Mouse (Mus musculus): ENCODE measurements around the gene Snx15. TPM values are rescaled to one million over a fixed set of nuclear protein-coding genes. Genes with fewer than 3 reads are reported as not detected.
"Not testable (repeated sequence)": the region's sequence is repeated elsewhere in the genome, so short reads cannot be mapped to it uniquely, and the experiment has no call there.

The Snx15 gene
- polyA plus RNA-seq, 1 experiment from 2014 or later = 44.4 TPM

DNA sequence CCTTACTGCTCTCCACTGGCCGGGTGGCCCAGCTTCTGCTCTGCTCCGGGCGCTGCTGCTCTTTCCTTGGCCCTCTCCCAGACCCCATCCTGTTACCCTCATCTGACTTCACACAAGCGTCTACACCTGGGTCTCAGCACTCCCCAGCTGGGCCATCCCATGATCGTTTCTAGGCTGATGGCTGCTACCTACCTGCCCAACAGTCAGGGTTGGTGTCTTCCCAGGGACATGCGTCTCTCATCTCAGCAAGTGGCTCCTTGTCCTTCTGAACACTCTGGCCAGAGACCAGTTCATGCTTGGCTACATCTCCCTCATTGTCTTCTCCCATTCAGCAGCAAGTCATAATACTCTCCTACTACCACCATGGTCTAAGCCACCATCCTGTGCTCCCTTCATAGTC is 11.6 kb upstream of the Snx15 start:
- Histone ChIP-seq H3K9me3 (no peaks in the 10 kb centered on the region), H3K9ac (replicated peaks) (peak overlapping the region; percentile 85), H3K27ac (peak overlapping the region; percentile 96; the same call in 1 of the 2 replicates), H3K36me3 (peaks cover 39% of the 10 kb centered on the region), H3K4me1 (replicated peaks) (peaks cover 11% of the 10 kb centered on the region), H3K4me2 (replicated peaks) (peak overlapping the region; percentile 84), H3K4me3 (replicated peaks) (peak overlapping the region; percentile 55), H3K27me3 (no peaks in the 10 kb centered on the region)
- 92% methylated on average over 6 of the region's 6 CpGs for WGBS
- no peak for ATAC-seq

DNA sequence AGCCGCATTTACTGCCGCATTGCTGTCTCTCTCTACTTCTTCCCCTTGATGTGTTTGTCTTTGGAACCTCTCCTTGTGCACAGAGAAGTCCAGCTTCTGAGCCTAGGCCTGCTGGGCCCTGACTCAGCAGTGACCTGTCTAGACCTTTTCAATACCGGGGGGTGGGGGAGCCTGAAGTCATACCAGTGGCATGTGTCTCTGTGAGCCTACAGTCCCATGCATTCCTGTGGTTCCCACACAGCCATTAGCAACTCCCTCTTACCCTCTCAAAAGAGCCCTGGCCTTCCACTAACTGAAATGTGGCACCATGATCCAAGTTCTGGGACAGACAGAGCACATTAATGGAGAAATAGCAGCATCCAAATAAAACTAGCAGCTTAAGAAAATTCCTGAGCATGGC is 8.3 kb upstream of the Snx15 start:
- Histone ChIP-seq H3K4me2 (replicated peaks) (no peak overlapping the region), H3K4me1 (replicated peaks) (peaks cover 11% of the 10 kb centered on the region), H3K36me3 (peaks cover 51% of the 10 kb centered on the region), H3K4me3 (replicated peaks) (no peak overlapping the region), H3K27ac (no peak overlapping the region), H3K9ac (replicated peaks) (no peak overlapping the region), H3K9me3 (no peaks in the 10 kb centered on the region), H3K27me3 (no peaks in the 10 kb centered on the region)
- WGBS = 88% methylated on average over 3 of the region's 3 CpGs
- ATAC-seq = no peak

DNA sequence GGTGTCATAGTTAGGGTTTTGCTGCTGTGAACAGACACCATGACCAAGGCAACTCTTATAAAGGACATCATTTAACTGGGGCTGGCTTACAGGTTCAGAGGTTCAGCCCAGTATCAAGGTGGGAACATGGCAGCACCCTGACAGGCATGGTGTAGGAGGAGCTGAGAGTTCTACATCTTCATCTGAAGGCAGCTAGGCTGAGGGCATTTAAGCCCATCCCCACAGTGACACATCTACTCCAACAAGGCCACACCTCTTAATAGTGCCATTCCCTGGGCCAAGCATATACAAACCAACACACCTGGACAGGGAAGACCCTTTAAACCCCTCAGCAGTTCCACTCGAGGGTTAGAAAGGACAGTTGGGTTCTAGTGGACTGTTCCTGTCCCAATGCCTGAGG is 5.1 kb upstream of the Snx15 start:
- not testable (repeated sequence) for H3K9ac ChIP-seq (replicated peaks); H3K4me1 ChIP-seq (replicated peaks); H3K4me3 ChIP-seq (replicated peaks); ATAC-seq; H3K9me3 ChIP-seq; H3K27ac ChIP-seq; H3K27me3 ChIP-seq; H3K4me2 ChIP-seq (replicated peaks)
- peaks cover 46% of the 10 kb centered on the region for H3K36me3 ChIP-seq
- 41% methylated on average over 1 of the region's 1 CpGs for WGBS

DNA sequence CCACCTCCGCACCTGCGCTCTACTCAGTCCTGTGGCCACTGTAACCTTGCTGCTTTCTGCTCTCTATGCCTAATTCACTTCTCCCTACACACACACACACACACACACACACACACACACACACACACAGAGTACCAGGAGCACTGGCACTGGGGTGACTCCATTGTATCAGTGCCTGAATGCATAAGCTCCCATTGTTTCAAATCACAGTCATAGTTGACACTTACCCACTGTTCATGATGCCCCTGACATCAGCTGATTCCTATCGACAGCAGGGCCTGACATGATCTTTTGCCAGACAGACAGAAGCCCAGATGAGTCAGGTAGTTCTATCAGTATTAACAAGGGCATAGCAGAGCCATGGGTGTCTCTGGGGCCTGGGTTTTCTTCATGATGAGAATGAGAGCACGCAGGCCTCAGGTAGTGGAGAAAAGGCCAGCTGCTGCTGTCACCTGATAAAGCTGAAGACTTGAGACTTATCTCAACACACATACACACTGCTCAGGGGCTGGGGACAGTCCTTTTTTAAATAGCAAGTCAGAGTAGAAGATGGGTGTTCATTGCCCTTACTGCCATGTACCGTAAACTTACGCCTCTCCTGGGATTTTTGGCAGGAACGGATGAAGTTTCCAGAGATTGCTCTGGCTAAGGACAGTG is 4.2 kb upstream of the Snx15 start:
- Histone ChIP-seq H3K27me3 (no peaks in the 10 kb centered on the region), H3K9me3 (no peaks in the 10 kb centered on the region), H3K4me2 (replicated peaks) (no peak overlapping the region), H3K9ac (replicated peaks) (no peak overlapping the region), H3K4me3 (replicated peaks) (no peak overlapping the region), H3K27ac (no peak overlapping the region; the same call in 1 of the 2 replicates), H3K4me1 (replicated peaks) (0 out of 2 replicates have a peak, but pooled peaks cover 6% of the 10 kb centered on the region), H3K36me3 (peaks cover 38% of the 10 kb centered on the region)
- no peak for ATAC-seq
- WGBS = 87% methylated on average over 7 of the region's 7 CpGs

GRCm38 (mm10) chr19:6130414-6131128 is 2.5 kb upstream of the Snx15 start:
- not testable (repeated sequence) for H3K27me3 ChIP-seq; ATAC-seq; H3K9ac ChIP-seq (replicated peaks); H3K9me3 ChIP-seq; H3K4me1 ChIP-seq (replicated peaks); H3K4me2 ChIP-seq (replicated peaks); H3K27ac ChIP-seq; H3K4me3 ChIP-seq (replicated peaks)
- WGBS = 83% methylated on average over 7 of the region's 7 CpGs
- peaks cover 21% of the 10 kb centered on the region for H3K36me3 ChIP-seq

- Histone ChIP-seq H3K4me1 (replicated peaks) (peaks cover 11% of the 10 kb centered on the region; the same call in 1 of the 2 replicates), H3K4me3 (replicated peaks) (peak overlapping the region; percentile 58), H3K9ac (replicated peaks) (peak overlapping the region; percentile 76; the same call in 1 of the 2 replicates), H3K27ac (no peak overlapping the region), H3K9me3 (no peaks in the 10 kb centered on the region), H3K36me3 (no peaks in the 10 kb centered on the region), H3K27me3 (no peaks in the 10 kb centered on the region), H3K4me2 (replicated peaks) (peak overlapping the region; percentile 57)
- no peak for ATAC-seq
- WGBS = 76% methylated on average over 10 of the region's 10 CpGs
These were observed 1.1 kb downstream of the Snx15 start for GRCm38 (mm10) chr19:6126789-6127580.

DNA sequence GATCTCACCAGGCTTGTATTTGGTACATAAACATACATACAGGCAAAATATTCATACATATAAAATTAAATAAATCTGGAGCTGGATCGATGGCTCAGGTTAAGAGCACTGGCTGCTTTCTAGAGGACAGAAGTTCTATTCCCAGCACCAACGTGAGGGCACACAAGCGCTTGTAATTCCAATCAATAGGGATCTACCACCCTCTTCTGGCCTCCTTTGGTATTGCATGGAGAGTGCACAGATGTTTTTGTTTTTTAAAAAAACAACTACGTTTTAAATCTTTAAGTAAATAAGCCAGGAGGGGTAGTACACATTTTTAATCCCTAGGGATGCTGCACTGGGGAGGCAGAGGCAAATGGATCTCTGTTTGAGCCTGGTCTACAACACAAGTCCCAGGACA is 1.8 kb downstream of the Snx15 start:
- no peaks in the 10 kb centered on the region for H3K9me3 ChIP-seq
- H3K9ac ChIP-seq (replicated peaks) = no peak overlapping the region
- H3K4me1 ChIP-seq (replicated peaks) = peaks cover 11% of the 10 kb centered on the region; the same call in 1 of the 2 replicates
- WGBS = 26% methylated on average over 4 of the region's 4 CpGs
- no peak overlapping the region for H3K4me2 ChIP-seq (replicated peaks)
- no peaks in the 10 kb centered on the region for H3K27me3 ChIP-seq
- ATAC-seq = no peak
- H3K36me3 ChIP-seq = 0 out of 2 replicates have a peak, but pooled peaks cover 3% of the 10 kb centered on the region
- H3K27ac ChIP-seq = no peak overlapping the region
- no peak overlapping the region for H3K4me3 ChIP-seq (replicated peaks)

- WGBS = 79% methylated on average over 2 of the region's 2 CpGs
- Histone ChIP-seq H3K27ac (no peak overlapping the region; the same call in 1 of the 2 replicates), H3K36me3 (0 out of 2 replicates have a peak, but pooled peaks cover 8% of the 10 kb centered on the region), H3K4me2 (replicated peaks) (no peak overlapping the region), H3K4me1 (replicated peaks) (peaks cover 14% of the 10 kb centered on the region), H3K9me3 (no peaks in the 10 kb centered on the region), H3K9ac (replicated peaks) (no peak overlapping the region), H3K27me3 (no peaks in the 10 kb centered on the region), H3K4me3 (replicated peaks) (no peak overlapping the region)
- ATAC-seq = no peak
These were observed 3.2 kb downstream of the Snx15 start for GRCm38 (mm10) chr19:6124898-6125297.

- no peak overlapping the region; the same call in 1 of the 2 replicates for H3K9ac ChIP-seq (replicated peaks)
- H3K36me3 ChIP-seq = 0 out of 2 replicates have a peak, but pooled peaks cover 8% of the 10 kb centered on the region
- peaks cover 23% of the 10 kb centered on the region for H3K4me1 ChIP-seq (replicated peaks)
- no peak overlapping the region for H3K4me3 ChIP-seq (replicated peaks)
- WGBS = 78% methylated on average over 8 of the region's 8 CpGs
- no peaks in the 10 kb centered on the region for H3K9me3 ChIP-seq
- H3K4me2 ChIP-seq (replicated peaks) = no peak overlapping the region
- no peak overlapping the region; the same call in 1 of the 2 replicates for H3K27ac ChIP-seq
- ATAC-seq = no peak
- no peaks in the 10 kb centered on the region for H3K27me3 ChIP-seq
These were observed 4.8 kb downstream of the Snx15 start for GRCm38 (mm10) chr19:6123330-6123729.

DNA sequence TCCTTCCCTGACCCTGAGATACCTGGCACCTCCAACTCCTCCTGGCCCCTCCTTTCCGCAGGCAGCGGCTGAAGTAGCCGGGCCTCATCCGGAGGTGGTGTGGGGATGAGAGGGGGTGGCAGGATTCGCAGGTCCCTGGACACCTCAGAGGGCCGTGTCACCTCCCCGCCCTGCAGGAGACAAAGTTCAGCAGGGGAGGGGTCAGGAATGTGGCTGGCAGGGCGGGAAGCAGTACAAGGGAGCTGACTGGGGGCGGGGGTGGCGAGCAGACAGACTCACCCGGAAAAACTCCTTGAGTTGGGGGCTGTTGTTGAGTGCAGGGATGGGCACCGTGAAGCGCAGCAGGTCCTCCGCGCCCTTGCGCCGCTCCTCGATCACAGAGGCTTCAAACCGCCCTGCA is 6.3 kb downstream of the Snx15 start:
- no peak for ATAC-seq
- peak overlapping the region; percentile 7; the same call in 1 of the 2 replicates for H3K9ac ChIP-seq (replicated peaks)
- WGBS = 40% methylated on average over 19 of the region's 19 CpGs

DNA sequence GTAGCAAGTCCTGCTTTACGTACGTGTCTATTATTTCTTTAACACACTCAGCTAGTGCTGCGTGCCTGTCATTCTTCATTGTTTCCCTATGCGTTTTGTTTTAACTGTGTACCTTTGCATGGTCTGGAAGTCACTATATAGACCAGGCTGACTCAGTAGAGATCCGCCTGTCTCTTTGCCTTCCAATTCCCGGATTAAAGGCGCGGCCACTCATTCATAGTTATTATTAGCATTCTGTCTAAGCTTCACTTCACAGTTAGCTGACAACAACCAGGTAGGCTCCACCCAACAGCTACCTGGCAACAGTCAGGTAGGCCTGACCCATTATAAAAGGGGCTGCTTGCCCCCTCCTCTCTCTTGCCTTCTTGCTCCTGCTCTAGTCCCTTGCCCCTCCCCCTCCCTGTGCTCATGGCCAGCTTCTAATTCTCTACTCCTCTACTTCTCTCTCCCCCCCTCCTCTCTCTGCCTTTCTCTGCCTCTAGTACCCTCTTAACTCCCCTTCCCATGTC is 9.4 kb downstream of the Snx15 start:
- WGBS = 1% methylated on average over 8 of the region's 8 CpGs
- peak overlapping the region; percentile 93 for H3K27ac ChIP-seq
- peak; percentile 68 for ATAC-seq
- no peaks in the 10 kb centered on the region for H3K9me3 ChIP-seq
- peak overlapping the region; percentile 92 for H3K9ac ChIP-seq (replicated peaks)
- H3K4me1 ChIP-seq (replicated peaks) = peaks cover 37% of the 10 kb centered on the region
- no peaks in the 10 kb centered on the region for H3K27me3 ChIP-seq
- peaks cover 35% of the 10 kb centered on the region for H3K36me3 ChIP-seq
- H3K4me3 ChIP-seq (replicated peaks) = peak overlapping the region; percentile 85
- H3K4me2 ChIP-seq (replicated peaks) = peak overlapping the region; percentile 89

More for the DNA sequence above, 6.3 kb downstream of the Snx15 start:
- no peak overlapping the region for H3K27ac ChIP-seq
- H3K27me3 ChIP-seq = no peaks in the 10 kb centered on the region
- 0 out of 2 replicates have a peak, but pooled peaks cover 8% of the 10 kb centered on the region for H3K36me3 ChIP-seq
- H3K4me2 ChIP-seq (replicated peaks) = no peak overlapping the region
- H3K9me3 ChIP-seq = no peaks in the 10 kb centered on the region
- H3K4me3 ChIP-seq (replicated peaks) = no peak overlapping the region
- H3K4me1 ChIP-seq (replicated peaks) = peaks cover 30% of the 10 kb centered on the region
